Mouse (Mus musculus) thymus, adult 2 months (tissue): Measurements from ENCODE around the gene Ccdc18.
"Not testable (repeated sequence)": the region's sequence is repeated elsewhere in the genome, so short reads cannot be mapped to it uniquely, and the experiment has no call there.

Source experiments
- CTCF ChIP-seq: fragments of 200-500 bp; IDR thresholded peaks from 2 replicates; pipeline ENCODE4 v1.5.1; 2012; ENCODE audit warnings: mild to moderate bottlenecking, control low read depth, low read length, moderate library complexity, borderline replicate concordance; ENCODE audit not compliant: control insufficient read depth, poor library complexity, insufficient read depth; ENCODE audit errors: extremely low read depth
- POLR2A ChIP-seq: fragments of 200-500 bp; IDR thresholded peaks from 2 replicates; pipeline ENCODE4 v1.6.1; 2012; ENCODE audit warnings: mild to moderate bottlenecking, low read length, control low read depth, moderate library complexity; ENCODE audit not compliant: control insufficient read depth, poor library complexity, insufficient read depth; ENCODE audit errors: extremely low read depth

- TF ChIP-seq POLR2A, CTCF: not testable (repeated sequence)
Measured at GRCm38 (mm10) chr5:108263785-108264184, 131.1 kb downstream of the Ccdc18 start.
